Mouse (Mus musculus) lung, postnatal 0 days (tissue): Measurements from ENCODE around the gene Cyp2d10. TPM values are rescaled to one million over a fixed set of nuclear protein-coding genes. Genes with fewer than 3 reads are reported as not detected.
A peak's percentile ranks its signal among the peaks of the same experiment; 100 is the strongest.
"Not testable (repeated sequence)": the region's sequence is repeated elsewhere in the genome, so short reads cannot be mapped to it uniquely, and the experiment has no call there.

ENCODE experiments used
- ATAC-seq: fragments of 200-750 bp; cut with Nextera tagmentation; 2 replicates; pipeline ENCODE4 v1.8.0; 2017; ENCODE audit warnings: moderate library complexity
- DNase-seq: peaks from one replicate; pipeline ENCODE4 v3.0.0-alpha.2; 2016; ENCODE audit warnings: low spot score
- H3K27ac ChIP-seq: fragments of 300-500 bp; sonication (generic); 2 replicates; pipeline ENCODE4 v1.5.1; 2014; ENCODE audit warnings: antibody characterized with exemption, mild to moderate bottlenecking, low read length, mixed read lengths
- H3K27me3 ChIP-seq: fragments of 300-500 bp; sonication (generic); replicated peaks from 2 replicates; pipeline ENCODE4 v1.6.1; 2014; ENCODE audit warnings: low read length, mixed read lengths; ENCODE audit not compliant: insufficient read depth
- H3K36me3 ChIP-seq: fragments of 300-500 bp; sonication (generic); 2 replicates; pipeline ENCODE4 v1.6.1; 2014; ENCODE audit warnings: low read length, mixed read lengths; ENCODE audit not compliant: insufficient read depth
- H3K4me1 ChIP-seq: fragments of 300-500 bp; sonication (generic); 2 replicates; pipeline ENCODE4 v1.6.1; 2014; ENCODE audit warnings: antibody characterized with exemption, low read depth, low read length, mixed read lengths; ENCODE audit not compliant: insufficient read depth
- H3K4me2 ChIP-seq: fragments of 300-500 bp; sonication (generic); replicated peaks from 2 replicates; pipeline ENCODE4 v1.6.1; 2014; ENCODE audit warnings: low read depth, mild to moderate bottlenecking, low read length, moderate library complexity, mixed read lengths
- H3K4me3 ChIP-seq: fragments of 300-500 bp; sonication (generic); 2 replicates; pipeline ENCODE4 v1.5.1; 2014; ENCODE audit warnings: low read depth, low read length
- H3K9ac ChIP-seq: fragments of 300-500 bp; sonication (generic); replicated peaks from 2 replicates; pipeline ENCODE4 v1.6.1; 2014; ENCODE audit warnings: low read depth, mild to moderate bottlenecking
- H3K9me3 ChIP-seq: fragments of 300-500 bp; sonication (generic); 2 replicates; pipeline ENCODE4 v1.6.1; 2016; ENCODE audit warnings: low read length, mixed read lengths
- CTCF ChIP-seq: IDR thresholded peaks from 2 replicates; pipeline ENCODE4 v1.5.1; 2016; ENCODE audit warnings: antibody characterized with exemption, mild to moderate bottlenecking
- EP300 ChIP-seq: IDR thresholded peaks from 2 replicates; pipeline ENCODE4 v1.6.1; 2016; ENCODE audit warnings: antibody characterized with exemption, mild to moderate bottlenecking, control low read depth
- WGBS: fragments of 180-500 bp; shearing (Covaris S2); extraction: QIAGEN DNeasy Blood & Tissue Kit; methylation state at CpG from one replicate; pipeline ENCODE4 v1.1.7; 2014; 5-methylcytosine and 5-hydroxymethylcytosine counted together
- polyA plus RNA-seq: library from polyadenylated mRNA; unstranded; fragments of >200 nt; fragmentation: Nextera tagmentation; extraction: Ambion mirVana; gene quantifications from 2 replicates; pipeline ENCODE4 v1.2.1, GENCODE M21; 2015

Gene Cyp2d10
- polyA plus RNA-seq, 1 experiment from 2014 or later, result not detected

DNA sequence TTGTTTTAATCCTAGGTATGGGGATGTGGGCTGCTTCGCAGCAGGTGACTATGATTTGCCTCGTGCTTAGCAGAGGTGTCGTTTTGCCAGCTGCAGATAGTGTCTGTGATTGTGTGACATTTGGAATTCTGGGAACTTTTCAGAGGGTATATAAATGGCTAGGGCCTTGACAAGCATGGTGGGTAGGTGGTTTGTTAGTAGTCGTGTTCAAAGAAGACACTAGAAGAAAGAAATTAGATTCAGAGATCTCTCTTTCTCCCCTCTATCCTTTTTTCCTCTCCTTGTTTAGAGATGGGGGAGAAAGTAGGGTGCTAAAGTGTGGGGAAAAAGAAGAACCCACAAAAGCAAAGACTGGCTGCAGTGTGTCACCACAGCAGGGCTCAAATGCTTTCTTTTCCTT, 38.8 kb downstream of the Cyp2d10 start:
- 82% methylated on average over 4 of the region's 4 CpGs for WGBS
- Histone ChIP-seq H3K9me3 (no peaks in the 10 kb centered on the region), H3K9ac (no peak overlapping the region), H3K4me2 (no peak overlapping the region), H3K36me3 (no peaks in the 10 kb centered on the region), H3K27ac (no peak overlapping the region), H3K27me3 (no peaks in the 10 kb centered on the region), H3K4me1 (no peaks in the 10 kb centered on the region), H3K4me3 (no peak overlapping the region)
- DNase-seq, result no peak
- no peak for TF ChIP-seq EP300
- no peak for TF ChIP-seq CTCF
- no peak for ATAC-seq

- not testable (repeated sequence) for H3K4me3 ChIP-seq, H3K27ac ChIP-seq, H3K4me1 ChIP-seq, H3K27me3 ChIP-seq, H3K9ac ChIP-seq, H3K4me2 ChIP-seq, H3K36me3 ChIP-seq, H3K9me3 ChIP-seq, DNase-seq, ATAC-seq
- 18% methylated on average over 5 of the region's 9 CpGs for WGBS
These were observed 42.4 kb downstream of the Cyp2d10 start for GRCm38 (mm10) chr15:82364561-82364960.

DNA sequence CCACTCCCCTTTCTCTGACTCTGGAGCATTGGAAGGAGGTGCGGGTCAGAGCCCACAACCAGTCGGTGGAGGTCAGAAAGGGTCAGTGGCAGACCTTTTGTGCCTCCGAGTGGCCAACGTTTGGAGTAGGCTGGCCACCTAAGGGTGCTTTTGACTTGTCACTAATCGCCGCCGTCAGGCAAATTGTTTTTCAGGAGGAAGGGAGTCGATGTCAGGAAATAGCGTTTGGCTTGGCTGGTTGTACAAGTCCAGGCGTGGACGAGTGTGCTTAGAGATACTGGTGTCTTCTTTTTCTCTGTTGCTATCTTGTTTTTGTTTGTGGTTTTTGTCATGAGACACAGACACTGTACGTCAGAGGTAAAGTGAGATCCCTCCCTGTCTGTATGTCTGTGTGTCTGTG, 43.2 kb downstream of the Cyp2d10 start:
- not testable (repeated sequence) for H3K9ac ChIP-seq, H3K27me3 ChIP-seq, H3K4me3 ChIP-seq, H3K27ac ChIP-seq, H3K4me2 ChIP-seq, H3K9me3 ChIP-seq, DNase-seq, ATAC-seq, H3K4me1 ChIP-seq, H3K36me3 ChIP-seq
- WGBS, result 67% methylated on average over 6 of the region's 12 CpGs

GRCm38 (mm10) chr15:82362234-82362633, 44.8 kb downstream of the Cyp2d10 start:
- no peaks in the 10 kb centered on the region for H3K27me3 ChIP-seq
- no peak overlapping the region for H3K9ac ChIP-seq
- no peaks in the 10 kb centered on the region for H3K4me1 ChIP-seq
- TF ChIP-seq CTCF (no peak), EP300 (no peak)
- H3K4me2 ChIP-seq, result no peak overlapping the region
- no peaks in the 10 kb centered on the region for H3K9me3 ChIP-seq
- peak; percentile 61 for ATAC-seq
- peak; percentile 48 for DNase-seq
- no peaks in the 10 kb centered on the region for H3K36me3 ChIP-seq
- 65% methylated on average over 3 of the region's 4 CpGs for WGBS
- H3K27ac ChIP-seq, result no peak overlapping the region
- H3K4me3 ChIP-seq, result no peak overlapping the region

GRCm38 (mm10) chr15:82361459-82362018, 45.5 kb downstream of the Cyp2d10 start:
- Histone ChIP-seq H3K27me3 (no peaks in the 10 kb centered on the region), H3K9ac (no peak overlapping the region; the same call in 1 of the 2 replicates), H3K9me3 (no peaks in the 10 kb centered on the region), H3K27ac (peak overlapping the region; percentile 66), H3K36me3 (no peaks in the 10 kb centered on the region), H3K4me1 (no peaks in the 10 kb centered on the region), H3K4me2 (no peak overlapping the region), H3K4me3 (no peak overlapping the region)
- DNase-seq (peak; percentile 87), ATAC-seq (peak; percentile 89)
- TF ChIP-seq EP300 (no peak), CTCF (peak; percentile 69)
- WGBS, result 56% methylated on average over 11 of the region's 11 CpGs

- Histone ChIP-seq H3K27me3 (no peaks in the 10 kb centered on the region), H3K4me1 (no peaks in the 10 kb centered on the region; the same call in 1 of the 2 replicates), H3K4me3 (no peak overlapping the region), H3K36me3 (no peaks in the 10 kb centered on the region), H3K9ac (no peak overlapping the region), H3K4me2 (no peak overlapping the region), H3K27ac (peak overlapping the region; percentile 47; the same call in 1 of the 2 replicates), H3K9me3 (no peaks in the 10 kb centered on the region)
- 54% methylated on average over 22 of the region's 22 CpGs for WGBS
- no peak for DNase-seq
- TF ChIP-seq CTCF (no peak), EP300 (no peak)
- ATAC-seq, result no peak
These were observed 48.3 kb downstream of the Cyp2d10 start for GRCm38 (mm10) chr15:82358431-82359260.
